17 mouse cellular contexts compared by ENCODE assay signal in genomic region chr16:72874934-72875732, GRCm38 (mm10).
DNase-seq lines count a peak whose midpoint lies in the region; ATAC-seq lines count a peak whose summit lies in the region.
"Had no signal": no experiment of that assay in that cellular context is flagged by ENCODE, and none has a peak within 500 bp of the region (broad histone marks: within the 10 kb centered on the region; RNA-seq: fewer than 3 reads in every experiment).

No protein-coding gene starts in this region.

- no peak overlapping the region for H3K9ac ChIP-seq in embryonic facial prominence, embryonic 13.5 days
- H3K9ac ChIP-seq in midbrain, embryonic 13.5 days (replicated peaks): no peak overlapping the region
- H3K9ac ChIP-seq: heart, embryonic 15.5 days; liver, embryonic 12.5 days; lung, embryonic 15.5 days had no signal

- H3K27me3 ChIP-seq in embryonic facial prominence, embryonic 13.5 days: no peaks in the 10 kb centered on the region
- H3K27me3 ChIP-seq in embryonic facial prominence, embryonic 10.5 days (replicated peaks; ENCODE audit: low read depth, poor library complexity, severe bottlenecking): no peaks in the 10 kb centered on the region
- no peaks in the 10 kb centered on the region for H3K27me3 ChIP-seq in hindbrain, embryonic 10.5 days (ENCODE audit: insufficient read depth, poor library complexity, severe bottlenecking)
- H3K27me3 ChIP-seq in midbrain, embryonic 13.5 days: no peaks in the 10 kb centered on the region
- H3K27me3 ChIP-seq: heart, embryonic 15.5 days; liver, embryonic 12.5 days; lung, embryonic 15.5 days had no signal

- no peak for DNase-seq in embryonic facial prominence, embryonic 10.5 days (ENCODE audit: low spot score)
- DNase-seq in hindbrain, embryonic 10.5 days (ENCODE audit: low spot score): peak; percentile 15
- DNase-seq in retina, embryonic 14.5 days (ENCODE audit: low spot score): peak; percentile 53
- no peak for DNase-seq in right cerebral cortex, adult 18-20 months
- no peak for DNase-seq in adrenal gland, postnatal 25 days
- DNase-seq in thymus, postnatal 10 days (ENCODE audit: low spot score in 2 of 2): no peak
- DNase-seq: cerebellum, adult 18-20 months; heart, adult 11 months; kidney, adult 9 months had no signal

- no peak overlapping the region for H3K27ac ChIP-seq in embryonic facial prominence, embryonic 13.5 days
- no peak overlapping the region for H3K27ac ChIP-seq in embryonic facial prominence, embryonic 10.5 days (replicated peaks)
- peak overlapping the region; percentile 53; the same call in 1 of the 2 replicates for H3K27ac ChIP-seq in hindbrain, embryonic 10.5 days
- H3K27ac ChIP-seq in midbrain, embryonic 13.5 days: peak overlapping the region; percentile 65
- H3K27ac ChIP-seq: heart, embryonic 15.5 days; limb, embryonic 10.5 days; liver, embryonic 12.5 days; lung, embryonic 15.5 days had no signal

- WGBS in embryonic facial prominence, embryonic 13.5 days: 73% methylated on average over 8 of the region's 8 CpGs
- 80% methylated on average over 8 of the region's 8 CpGs for WGBS in embryonic facial prominence, embryonic 10.5 days
- 68% methylated on average over 8 of the region's 8 CpGs for WGBS in hindbrain, embryonic 10.5 days
- 57% methylated on average over 8 of the region's 8 CpGs for WGBS in midbrain, embryonic 13.5 days

- H3K4me2 ChIP-seq in embryonic facial prominence, embryonic 13.5 days: no peak overlapping the region
- H3K4me2 ChIP-seq in midbrain, embryonic 13.5 days (replicated peaks): no peak overlapping the region
- H3K4me2 ChIP-seq: heart, embryonic 15.5 days; liver, embryonic 12.5 days; lung, embryonic 15.5 days had no signal

- no peaks in the 10 kb centered on the region for H3K36me3 ChIP-seq in embryonic facial prominence, embryonic 13.5 days
- H3K36me3 ChIP-seq in embryonic facial prominence, embryonic 10.5 days (replicated peaks): no peaks in the 10 kb centered on the region
- H3K36me3 ChIP-seq in hindbrain, embryonic 10.5 days: no peaks in the 10 kb centered on the region
- no peaks in the 10 kb centered on the region for H3K36me3 ChIP-seq in midbrain, embryonic 13.5 days
- H3K36me3 ChIP-seq: heart, embryonic 15.5 days; limb, embryonic 10.5 days; liver, embryonic 12.5 days; lung, embryonic 15.5 days had no signal

- ATAC-seq in embryonic facial prominence, embryonic 13.5 days (ENCODE audit: insufficient number of reproducible peaks, insufficient read depth, low FRiP score, low TSS enrichment, low read depth): 0 out of 2 replicates have a peak, but pooled peaks have one; percentile 56
- ATAC-seq in midbrain, embryonic 13.5 days: peak; percentile 92
- ATAC-seq: inflammation-experienced regulatory T-cells, adult 6 months; liver, embryonic 12.5 days; Patski had no signal

- no peak overlapping the region for H3K4me3 ChIP-seq in embryonic facial prominence, embryonic 13.5 days
- no peak overlapping the region for H3K4me3 ChIP-seq in embryonic facial prominence, embryonic 10.5 days
- H3K4me3 ChIP-seq in hindbrain, embryonic 10.5 days: no peak overlapping the region
- H3K4me3 ChIP-seq in midbrain, embryonic 13.5 days (replicated peaks): no peak overlapping the region
- H3K4me3 ChIP-seq: heart, embryonic 15.5 days; limb, embryonic 10.5 days; liver, embryonic 12.5 days; lung, embryonic 15.5 days had no signal

- H3K4me1 ChIP-seq in embryonic facial prominence, embryonic 13.5 days: peaks cover 8% of the 10 kb centered on the region; the same call in 1 of the 2 replicates
- H3K4me1 ChIP-seq in embryonic facial prominence, embryonic 10.5 days: peaks cover 8% of the 10 kb centered on the region; the same call in 1 of the 2 replicates
- H3K4me1 ChIP-seq in hindbrain, embryonic 10.5 days (replicated peaks): peaks cover 14% of the 10 kb centered on the region
- peaks cover 9% of the 10 kb centered on the region for H3K4me1 ChIP-seq in midbrain, embryonic 13.5 days (replicated peaks)
- H3K4me1 ChIP-seq: heart, embryonic 15.5 days; liver, embryonic 12.5 days; lung, embryonic 15.5 days had no signal

- no peaks in the 10 kb centered on the region for H3K9me3 ChIP-seq in embryonic facial prominence, embryonic 13.5 days
- H3K9me3 ChIP-seq in embryonic facial prominence, embryonic 10.5 days: no peaks in the 10 kb centered on the region
- no peaks in the 10 kb centered on the region for H3K9me3 ChIP-seq in hindbrain, embryonic 10.5 days
- H3K9me3 ChIP-seq in midbrain, embryonic 13.5 days: no peaks in the 10 kb centered on the region
- H3K9me3 ChIP-seq: heart, embryonic 15.5 days; limb, embryonic 10.5 days; liver, embryonic 12.5 days; lung, embryonic 15.5 days had no signal

Comparison
In these comparisons a context has a peak if more than half of its experiments do, and no peak if none do; other contexts are left out.
1. H3K27ac ChIP-seq: peak in hindbrain, embryonic 10.5 days (single experiment) and midbrain, embryonic 13.5 days (single experiment); none in embryonic facial prominence, embryonic 13.5 days (single experiment) and embryonic facial prominence, embryonic 10.5 days (single experiment).
2. DNase-seq: peak in hindbrain, embryonic 10.5 days (single experiment) and retina, embryonic 14.5 days (single experiment); none in embryonic facial prominence, embryonic 10.5 days (single experiment), right cerebral cortex, adult 18-20 months (single experiment), adrenal gland, postnatal 25 days (single experiment) and thymus, postnatal 10 days (0 of 2).